Mouse (Mus musculus): ENCODE data around the gene Gm17332.
A peak's percentile ranks its signal among the peaks of the same experiment; 100 is the strongest.
"Not testable (repeated sequence)": the region's sequence is repeated elsewhere in the genome, so short reads cannot be mapped to it uniquely, and the experiment has no call there.

The Gm17332 gene

GRCm38 (mm10) chr11:31182362-31182761 lies at the start of gene Gm17332:
Gm17332 (minus strand) TSS chr11:31182462.
- no peak for DNase-seq

GRCm38 (mm10) chr11:31229966-31230365 lies 47.7 kb upstream of the Gm17332 start:
- no peak for DNase-seq

GRCm38 (mm10) chr11:31225359-31225758 lies 43.1 kb upstream of the Gm17332 start:
- no peak for DNase-seq

GRCm38 (mm10) chr11:31218009-31218408 lies 35.7 kb upstream of the Gm17332 start:
- DNase-seq: no peak

- DNase-seq: no peak
Measured at GRCm38 (mm10) chr11:31195621-31196363, 13.5 kb upstream of the Gm17332 start.

- no peak for DNase-seq
Measured at GRCm38 (mm10) chr11:31194761-31195160, 12.5 kb upstream of the Gm17332 start.

GRCm38 (mm10) chr11:31170052-31170646 lies 12.1 kb downstream of the Gm17332 start:
- DNase-seq: peak; percentile 19

- peak; percentile 14 for DNase-seq
Measured at GRCm38 (mm10) chr11:31169161-31170051, 12.9 kb downstream of the Gm17332 start.

GRCm38 (mm10) chr11:31168831-31169160 lies 13.5 kb downstream of the Gm17332 start:
- DNase-seq: no peak

- DNase-seq: no peak
Measured at GRCm38 (mm10) chr11:31157021-31157420, 25.2 kb downstream of the Gm17332 start.

GRCm38 (mm10) chr11:31138394-31138793 lies 43.9 kb downstream of the Gm17332 start:
- not testable (repeated sequence) for DNase-seq

- DNase-seq: not testable (repeated sequence)
Measured at GRCm38 (mm10) chr11:31134824-31135223, 47.4 kb downstream of the Gm17332 start.

- not testable (repeated sequence) for DNase-seq
Measured at GRCm38 (mm10) chr11:31133726-31134125, 48.5 kb downstream of the Gm17332 start.

Data from liver (tissue).